Mouse (Mus musculus): Measurements from ENCODE around the gene Rabgef1. TPM values are rescaled to one million over a fixed set of nuclear protein-coding genes. Genes with fewer than 3 reads are reported as not detected.

The Rabgef1 gene
- 19.3 and 23.3 TPM in 2 replicates for polyA plus RNA-seq (2012; rRNA removed; ENCODE audit: low replicate concordance)

DNA sequence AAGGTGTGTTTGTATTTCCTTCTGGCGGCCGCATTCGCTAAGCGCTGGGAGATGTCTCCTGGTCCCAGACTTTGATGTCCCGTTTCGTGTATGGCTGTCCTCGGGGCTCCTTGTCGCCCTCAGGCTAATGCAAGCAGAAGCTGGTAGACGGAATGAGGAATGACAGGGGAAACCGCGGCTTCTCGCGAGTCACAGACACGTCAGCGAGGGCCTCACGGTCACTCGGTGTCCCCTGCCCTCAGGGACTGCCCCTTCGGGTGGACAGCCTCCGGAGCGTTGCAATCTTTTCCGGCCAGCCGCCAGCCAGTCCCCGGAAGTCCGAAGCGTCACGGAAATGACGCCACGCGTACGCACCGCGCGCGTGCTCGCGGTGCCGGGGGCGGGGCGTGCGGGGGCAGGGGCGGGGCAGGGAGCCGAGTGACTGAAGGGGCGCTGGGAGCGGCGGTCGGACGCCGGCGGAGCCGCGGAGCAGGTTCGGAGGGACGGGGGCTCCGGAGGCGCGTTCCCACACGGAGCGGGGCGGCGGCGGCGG, at the start of gene Rabgef1:
TSS of gene Rabgef1 (plus strand) at position 376 of the 532 bp plus-strand sequence.

DNA sequence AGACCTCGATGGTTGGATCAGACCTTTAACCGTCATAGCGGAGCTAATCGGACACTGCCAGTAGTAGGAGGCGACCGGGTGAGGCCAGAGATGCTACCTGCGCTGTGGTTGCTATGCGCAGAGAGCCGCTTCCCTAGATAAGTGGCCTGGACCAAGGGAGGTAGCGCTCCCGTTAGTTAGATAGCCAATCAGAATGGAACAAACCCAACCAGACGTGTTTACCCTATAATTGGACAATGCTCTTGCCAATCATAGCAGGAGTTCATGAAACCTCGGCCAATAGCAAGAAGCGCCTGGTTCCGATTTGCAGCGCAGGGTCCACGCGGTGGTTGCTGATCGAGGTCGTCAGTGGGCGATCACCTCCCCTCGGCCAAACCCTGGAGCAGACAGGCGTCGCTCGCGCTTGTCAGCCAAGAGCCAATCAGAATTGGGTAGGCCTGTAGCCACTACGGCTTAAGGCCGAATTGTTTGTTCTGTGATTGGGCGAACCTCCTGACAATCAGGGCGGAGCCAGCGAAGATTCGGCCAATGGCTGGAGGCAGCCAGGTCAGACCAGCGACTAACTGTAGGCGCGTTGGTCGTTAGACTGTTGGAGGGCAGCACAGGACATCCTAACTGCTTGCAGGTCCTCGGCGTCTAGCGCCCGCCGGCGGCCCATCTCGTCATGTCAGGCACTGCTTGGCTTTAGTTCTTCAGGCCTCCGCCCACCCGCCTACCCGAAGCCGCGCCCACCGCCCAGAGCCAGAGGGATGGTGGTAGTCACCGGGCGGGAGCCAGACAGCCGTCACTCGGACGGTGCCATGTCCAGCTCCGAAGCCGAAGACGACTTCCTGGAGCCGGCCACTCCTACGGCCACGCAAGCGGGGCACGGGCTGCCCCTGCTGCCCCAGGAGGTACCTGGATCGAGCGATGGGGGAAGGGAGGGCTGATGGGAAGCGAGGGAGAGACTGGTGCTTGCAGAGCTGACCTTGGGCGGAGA, 27.0 kb upstream of the Rabgef1 start, which contains the start of gene Kctd7:
TSS of gene Kctd7 (plus strand) at position 528 of the 979 bp plus-strand sequence.

DNA sequence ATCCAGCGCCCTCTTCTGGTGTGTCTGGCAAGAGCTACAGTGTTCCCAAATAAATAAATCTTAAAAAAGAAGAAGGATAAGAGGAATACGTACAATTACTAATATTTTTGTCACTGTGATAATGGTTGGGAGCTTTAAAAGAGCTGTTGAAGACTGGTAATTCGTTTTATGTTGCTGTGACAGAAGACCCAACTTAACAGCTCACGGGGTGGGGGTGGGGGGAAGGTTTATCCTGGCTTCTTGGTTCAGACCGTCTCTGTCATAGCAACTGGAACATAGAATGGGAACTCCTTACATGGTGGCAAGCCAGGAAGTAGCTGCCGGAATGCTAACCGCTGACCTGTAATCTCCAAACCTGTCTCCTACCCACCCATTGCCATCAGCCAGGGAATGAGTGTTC, 45.2 kb downstream of the Rabgef1 start, which contains the start of gene Tmem248:
TSS of gene Tmem248 (plus strand) at position 301 of the 400 bp plus-strand sequence.

DNA sequence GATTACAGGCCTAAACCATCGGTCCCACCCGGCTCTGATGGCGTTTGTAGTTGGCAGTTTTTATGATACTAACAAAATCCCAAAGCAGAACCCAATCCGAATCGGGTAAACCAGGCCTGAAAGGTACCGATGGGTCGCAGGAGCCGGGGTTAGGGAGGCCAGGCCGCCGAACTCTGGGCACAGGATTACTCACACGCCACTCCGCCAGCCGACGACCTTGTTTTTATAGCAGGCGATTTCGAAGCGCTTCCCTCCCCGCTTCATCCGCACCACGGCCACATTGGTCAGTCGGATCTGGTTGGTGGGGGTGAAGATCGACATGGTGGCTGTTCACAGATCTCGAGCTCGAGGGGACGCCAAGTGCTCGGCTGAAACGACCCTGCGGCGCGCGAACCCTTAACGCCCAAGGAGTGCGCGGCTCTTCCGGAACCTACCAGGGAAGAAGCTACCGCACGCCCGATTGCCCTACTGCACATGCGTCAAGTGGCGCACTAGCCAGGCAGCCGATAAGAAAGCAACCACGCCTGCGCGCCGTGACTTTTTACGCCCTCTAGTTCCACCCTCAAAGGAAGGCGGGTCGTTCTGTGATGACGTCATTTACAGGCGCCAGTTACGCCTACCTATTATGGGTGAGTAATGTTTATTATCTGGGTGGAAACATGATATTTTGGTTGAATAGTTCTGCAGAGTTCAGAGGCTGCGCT, 83.6 kb downstream of the Rabgef1 start, which contains the start of the genes Sbds and Tyw1:
TSS of gene Sbds (minus strand) at position 514 of the 704 bp plus-strand sequence.
TSS of gene Tyw1 (plus strand) at position 603 of the 704 bp plus-strand sequence.

Other genes starting within 250 kb of the Rabgef1 start
- gene Vkorc1l1, start 229.8 kb upstream of the Rabgef1 start, polyA plus RNA-seq (2012; rRNA removed; ENCODE audit: low replicate concordance), result 31.3 and 47.5 TPM in 2 replicates
- gene Gusb, start 168.7 kb upstream of the Rabgef1 start, polyA plus RNA-seq (2012; rRNA removed; ENCODE audit: low replicate concordance), result 76.8 and 79.5 TPM in 2 replicates
- gene Asl, start 142.6 kb upstream of the Rabgef1 start, polyA plus RNA-seq (2012; rRNA removed; ENCODE audit: low replicate concordance), result 37.0 and 57.9 TPM in 2 replicates
- 14.3 and 16.6 TPM in 2 replicates for gene Crcp, start 142.5 kb upstream of the Rabgef1 start, polyA plus RNA-seq (2012; rRNA removed; ENCODE audit: low replicate concordance)
- gene Tpst1, start 98.5 kb upstream of the Rabgef1 start, polyA plus RNA-seq (2012; rRNA removed; ENCODE audit: low replicate concordance), result 36.5 and 54.9 TPM in 2 replicates
- gene Kctd7, start 26.9 kb upstream of the Rabgef1 start, polyA plus RNA-seq (2012; rRNA removed; ENCODE audit: low replicate concordance), result 5.2 and 5.5 TPM in 2 replicates
- gene Tmem248, start 45.3 kb downstream of the Rabgef1 start, polyA plus RNA-seq (2012; rRNA removed; ENCODE audit: low replicate concordance), result 32.6 and 38.3 TPM in 2 replicates
- 28.0 and 41.8 TPM in 2 replicates for gene Sbds, start 83.7 kb downstream of the Rabgef1 start, polyA plus RNA-seq (2012; rRNA removed; ENCODE audit: low replicate concordance)
- gene Tyw1, start 83.8 kb downstream of the Rabgef1 start, polyA plus RNA-seq (2012; rRNA removed; ENCODE audit: low replicate concordance), result 14.2 and 15.4 TPM in 2 replicates
- not detected in 2 replicates for gene Caln1, start 197.7 kb downstream of the Rabgef1 start, polyA plus RNA-seq (2012; rRNA removed; ENCODE audit: low replicate concordance)
- gene A330070K13Rik, start 212.8 kb downstream of the Rabgef1 start, polyA plus RNA-seq (2012; rRNA removed; ENCODE audit: low replicate concordance), result not detected in 2 replicates

Measured in subcutaneous adipose tissue, adult 2 months (tissue).